Mouse (Mus musculus) ZHBTc4 (cell line): ENCODE results near the gene Srcap.
A peak's percentile ranks its signal among the peaks of the same experiment; 100 is the strongest.
"Not testable (repeated sequence)": the region's sequence is repeated elsewhere in the genome, so short reads cannot be mapped to it uniquely, and the experiment has no call there.

ENCODE experiments used
- DNase-seq: peaks from one replicate; pipeline ENCODE4 v3.0.0-alpha.2; 2011; ENCODE audit warnings: low read depth, low spot score

The Srcap gene

DNA sequence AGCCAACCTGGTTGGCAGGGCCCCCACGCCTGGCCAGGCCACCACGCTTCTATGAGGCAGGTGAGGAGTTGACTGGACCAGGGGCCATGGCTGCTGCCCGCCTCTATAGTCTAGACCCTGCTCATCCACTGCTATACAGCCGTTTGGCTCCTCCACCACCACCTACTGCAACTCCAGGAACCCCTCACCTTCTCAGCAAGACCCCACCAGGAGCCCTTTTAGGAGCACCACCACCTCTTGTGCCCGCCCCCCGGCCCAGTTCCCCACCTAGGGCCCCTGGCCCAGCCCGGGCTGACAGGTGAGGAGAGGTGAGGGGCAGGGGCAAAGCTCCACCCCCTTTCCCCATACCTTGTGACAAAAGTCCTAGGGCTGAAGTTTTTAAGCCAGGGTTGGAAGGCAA, 21.8 kb upstream of the Srcap start:
- no peak for DNase-seq

DNA sequence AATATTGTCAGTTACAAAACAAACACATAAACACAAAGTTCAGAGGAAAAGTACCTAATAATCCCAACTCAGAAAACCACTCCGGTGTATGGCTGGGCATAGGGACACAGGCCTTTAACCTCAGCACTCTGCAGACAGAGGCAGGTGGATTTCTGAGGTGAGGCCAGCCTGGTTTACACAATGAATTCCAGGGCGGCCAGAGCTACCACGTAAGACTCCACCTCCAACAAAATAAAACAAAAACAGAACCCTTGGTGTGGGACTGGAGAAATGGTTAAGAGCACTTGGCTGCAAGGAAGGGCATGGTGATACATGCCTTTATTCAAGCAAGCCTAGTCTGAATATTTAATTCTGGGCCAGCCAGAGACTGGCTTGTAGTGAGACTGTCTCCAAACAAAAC, 19.9 kb upstream of the Srcap start:
- no peak for DNase-seq

DNA sequence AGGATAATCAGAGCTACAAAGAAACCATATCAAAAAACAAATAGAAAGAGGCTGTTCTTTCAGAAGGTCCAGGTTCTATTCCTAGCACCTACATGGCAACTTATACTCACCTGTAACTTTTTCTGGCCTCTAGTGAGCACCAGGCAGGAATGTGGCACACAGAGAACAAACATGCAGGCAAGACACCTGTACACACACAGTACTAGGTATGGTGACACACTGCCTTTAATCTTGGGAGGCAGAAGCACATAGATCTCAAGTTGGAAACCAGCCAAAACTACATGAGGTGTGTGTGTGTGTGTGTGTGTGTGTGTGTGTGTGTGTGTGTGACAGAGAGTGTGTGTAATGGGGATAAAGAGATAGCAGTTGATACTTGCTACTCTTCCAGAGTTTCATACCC, 17.1 kb upstream of the Srcap start:
- no peak for DNase-seq

GRCm38 (mm10) chr7:127497382-127497781, 14.4 kb upstream of the Srcap start:
- DNase-seq, result no peak

DNA sequence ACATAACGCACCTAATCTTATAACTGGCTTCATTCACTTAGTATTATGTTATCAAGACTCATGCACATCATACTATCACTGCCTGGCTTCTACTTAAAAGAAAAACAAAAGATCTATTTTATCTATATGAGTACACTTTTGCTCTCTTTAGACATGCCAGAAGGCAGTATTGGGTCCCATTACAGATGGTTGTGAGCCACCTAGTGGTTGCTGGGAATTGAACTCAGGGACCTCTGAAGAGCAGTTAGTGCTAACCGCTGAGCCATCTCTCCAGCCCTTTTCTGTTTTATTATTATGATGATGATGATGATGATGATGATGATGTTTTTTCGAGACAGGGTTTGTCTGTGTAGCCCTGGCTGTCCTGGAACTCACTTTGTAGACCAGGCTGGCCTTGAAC, 13.4 kb upstream of the Srcap start:
- DNase-seq, result peak; percentile 61

DNA sequence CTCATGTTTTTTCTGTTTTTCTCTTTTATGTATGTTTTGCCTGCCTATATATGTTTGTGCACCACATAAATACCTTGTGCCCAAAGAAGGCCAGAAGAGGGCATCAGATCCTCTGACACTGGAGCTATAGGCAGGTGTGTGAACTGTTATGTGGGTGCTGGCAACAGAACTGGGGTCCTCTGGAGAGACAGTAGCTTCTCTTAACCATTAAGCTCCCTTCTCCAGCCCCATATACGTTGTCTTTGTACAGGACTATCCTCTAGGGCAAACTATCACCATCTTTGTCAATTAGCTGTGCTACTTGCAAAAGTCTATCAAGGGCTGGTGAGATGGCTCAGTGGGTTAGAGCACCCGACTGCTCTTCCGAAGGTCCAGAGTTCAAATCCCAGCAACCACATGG, 3.5 kb upstream of the Srcap start:
- no peak for DNase-seq

DNA sequence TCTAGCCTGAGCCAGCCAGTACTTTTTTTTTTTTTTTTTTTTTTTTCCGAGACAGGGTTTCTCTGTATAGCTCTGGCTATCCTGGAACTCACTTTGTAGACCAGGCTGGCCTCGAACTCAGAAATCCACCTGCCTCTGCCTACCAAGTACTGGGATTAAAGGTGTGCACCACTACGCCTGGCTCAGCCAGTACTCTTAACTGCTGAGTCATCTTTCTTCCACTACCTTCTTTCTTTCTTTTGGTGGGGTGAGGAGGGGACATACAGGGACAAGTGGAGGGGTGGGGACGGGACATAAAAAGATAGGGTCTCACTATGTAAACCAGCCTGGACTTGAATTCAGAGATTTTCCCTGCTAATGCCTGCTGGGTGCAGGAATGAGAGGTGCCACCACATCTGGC, 2.0 kb upstream of the Srcap start:
- not testable (repeated sequence) for DNase-seq

- peak; percentile 55 for DNase-seq
These were observed 542 bp upstream of the Srcap start for GRCm38 (mm10) chr7:127511241-127511640.

DNA sequence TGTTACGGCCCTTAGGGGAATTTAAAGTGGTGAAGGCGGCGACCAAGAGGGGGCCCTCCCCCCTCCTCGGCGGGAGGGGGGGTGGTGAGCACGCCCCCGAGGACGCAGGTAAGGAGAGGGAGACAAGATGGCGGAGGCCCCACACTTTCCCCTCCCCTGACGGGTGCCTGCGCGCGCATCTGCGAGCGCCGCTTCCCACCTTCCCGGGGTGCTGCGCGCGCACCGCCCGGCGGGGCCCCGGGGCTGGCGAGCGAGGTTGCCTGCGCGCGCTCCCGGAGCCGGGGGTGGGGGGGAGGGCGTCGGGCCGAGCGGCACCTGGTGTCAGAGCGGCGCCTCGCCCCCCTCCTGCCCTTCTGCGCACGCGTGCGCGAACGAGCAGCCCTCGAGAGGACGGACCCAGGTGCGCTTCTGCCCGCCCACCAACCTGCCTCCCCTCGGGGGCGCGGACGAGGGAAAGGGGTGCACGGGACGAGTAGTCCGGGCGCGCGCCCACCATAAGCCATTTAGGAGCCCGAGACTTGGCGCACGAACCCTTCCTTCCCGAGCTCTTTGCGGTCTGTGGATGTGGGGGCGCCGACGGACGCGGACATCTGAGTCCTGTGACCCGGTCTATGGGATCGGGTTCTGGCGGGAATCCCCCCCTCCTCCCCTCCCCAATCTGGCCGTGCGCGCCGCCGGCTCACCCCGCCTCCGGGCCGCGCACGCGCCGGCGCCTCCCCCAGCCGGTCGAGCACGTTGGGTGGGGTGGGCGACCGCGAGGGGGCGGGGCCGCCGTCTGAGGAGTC, 640 bp downstream of the Srcap start:
- DNase-seq, result peak; percentile 96

GRCm38 (mm10) chr7:127513016-127513390, 1.2 kb downstream of the Srcap start:
- no peak for DNase-seq

- DNase-seq, result peak; percentile 29
These were observed 2.0 kb downstream of the Srcap start for GRCm38 (mm10) chr7:127513781-127514180.

DNA sequence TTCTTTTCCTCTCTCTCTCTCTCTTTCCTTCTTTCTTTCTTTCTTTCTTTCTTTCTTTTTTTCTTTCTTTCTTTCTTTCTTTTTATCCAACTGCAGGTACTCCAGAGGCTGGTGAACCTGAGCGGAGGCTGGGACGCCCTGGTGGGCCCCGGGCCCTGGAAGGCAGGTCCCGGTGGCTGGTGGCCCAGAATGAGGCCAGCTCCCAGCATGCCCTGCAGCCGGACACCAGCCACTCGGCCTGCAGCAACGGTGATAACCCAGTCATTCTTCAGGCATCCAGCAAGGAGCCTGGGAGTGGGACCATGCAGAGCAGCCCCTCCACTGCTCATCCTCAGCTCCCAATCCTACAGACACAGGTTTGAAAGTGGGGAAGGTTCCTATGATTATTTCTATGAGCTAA, 4.1 kb downstream of the Srcap start:
- DNase-seq, result peak; percentile 19

GRCm38 (mm10) chr7:127516344-127516743, 4.6 kb downstream of the Srcap start:
- DNase-seq, result peak; percentile 82

DNA sequence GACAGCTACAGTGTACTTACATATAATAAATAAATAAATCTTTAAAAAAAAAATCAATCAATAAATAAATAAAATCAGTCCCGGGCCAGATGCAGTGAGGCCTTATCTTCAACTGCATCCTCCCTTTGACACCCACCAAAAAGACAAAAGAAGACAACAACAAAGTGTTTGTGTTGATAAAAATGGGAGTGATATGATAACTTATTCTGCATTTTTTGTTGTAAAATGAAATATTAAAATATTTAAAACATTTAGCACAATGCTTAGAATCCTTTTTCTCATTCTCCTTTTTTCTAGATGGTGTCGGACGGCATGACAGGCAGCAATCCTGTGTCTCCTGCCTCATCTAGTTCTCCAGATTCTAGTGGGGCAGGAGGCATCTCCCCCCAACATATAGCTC, 7.5 kb downstream of the Srcap start, which contains the start of gene Gm42715:
TSS of gene Gm42715 (plus strand) at position 301 of the 400 bp plus-strand sequence.
- DNase-seq, result no peak

GRCm38 (mm10) chr7:127541671-127542070, 29.9 kb downstream of the Srcap start:
- DNase-seq, result no peak

DNA sequence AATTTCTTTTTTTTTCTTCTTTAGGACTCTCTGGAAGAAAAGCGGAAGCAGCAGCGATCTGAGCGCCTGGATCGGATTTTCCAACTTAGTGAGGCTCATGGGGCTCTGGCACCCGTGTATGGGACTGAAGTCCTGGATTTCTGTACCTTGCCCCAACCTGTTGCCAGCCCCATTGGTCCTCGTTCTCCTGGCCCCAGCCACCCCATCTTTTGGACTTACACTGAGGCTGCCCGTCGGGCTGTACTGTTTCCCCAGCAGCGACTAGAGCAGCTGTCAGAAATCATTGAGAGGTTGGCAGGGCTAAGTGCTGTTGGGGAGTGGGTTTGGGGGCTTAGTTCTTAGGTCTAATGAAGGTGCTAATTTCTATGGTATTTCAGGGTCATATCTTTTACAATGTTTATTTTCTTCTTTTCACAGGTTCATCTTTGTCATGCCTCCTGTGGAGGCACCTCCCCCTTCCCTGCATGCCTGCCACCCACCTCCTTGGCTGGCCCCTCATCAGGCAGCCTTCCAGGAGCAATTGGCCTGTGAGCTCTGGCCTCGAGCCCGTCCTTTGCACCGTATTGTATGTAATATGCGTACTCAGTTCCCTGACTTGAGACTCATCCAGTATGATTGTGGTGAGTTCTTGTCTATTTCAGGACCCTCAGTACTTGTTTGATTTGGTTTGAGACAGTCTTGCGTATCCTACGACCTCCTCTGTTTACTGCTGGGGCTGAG, 37.5 kb downstream of the Srcap start:
- DNase-seq, result no peak

GRCm38 (mm10) chr7:127551558-127551957, 39.8 kb downstream of the Srcap start:
- no peak for DNase-seq

DNA sequence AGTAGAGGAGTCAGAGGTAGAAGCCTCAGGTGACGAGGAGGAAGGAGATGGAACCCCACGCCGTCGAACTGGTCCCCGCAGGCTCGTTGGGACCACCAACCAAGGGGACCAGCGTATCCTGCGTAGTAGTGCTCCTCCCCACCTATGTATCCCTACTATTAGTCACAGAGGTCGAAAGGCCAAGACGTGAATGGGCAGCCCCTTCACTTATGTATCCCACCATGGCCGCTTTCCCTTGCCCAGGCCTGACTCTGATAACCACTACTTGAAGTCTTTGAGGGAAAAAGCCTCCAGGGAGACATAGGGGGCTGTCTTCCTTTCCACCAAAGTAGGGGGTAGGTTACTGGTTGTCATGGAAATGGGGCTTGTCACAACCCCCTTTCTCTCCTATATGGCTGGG, 48.8 kb downstream of the Srcap start:
- peak; percentile 28 for DNase-seq

DNA sequence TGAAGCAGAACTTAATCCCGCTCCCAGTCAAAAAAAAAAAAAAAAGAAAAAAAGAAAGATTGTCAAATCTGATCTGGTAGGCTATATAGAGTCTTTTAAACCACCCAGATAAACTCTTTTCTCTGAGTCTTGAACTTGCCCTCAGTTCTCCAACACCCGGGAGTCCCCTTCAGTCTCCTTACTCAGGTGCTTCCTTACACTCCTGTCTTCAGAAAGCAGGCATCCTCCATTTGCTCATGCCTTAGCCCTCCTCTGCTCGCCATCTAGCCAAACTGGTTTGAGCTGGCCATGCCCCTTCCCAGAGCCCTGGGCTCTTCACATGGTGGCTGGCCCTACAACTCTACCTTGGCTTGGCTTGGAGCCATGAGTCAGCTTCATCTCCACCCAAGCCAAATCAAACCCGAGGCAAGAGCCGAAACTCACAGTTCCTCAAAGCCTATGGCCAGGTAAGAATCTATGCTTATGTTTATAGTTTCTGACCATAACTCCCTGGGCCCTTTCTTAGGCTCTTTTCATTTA, 49.6 kb downstream of the Srcap start, which contains the start of gene Tmem265:
TSS of gene Tmem265 (plus strand) at position 51 of the 519 bp plus-strand sequence.
- DNase-seq, result peak; percentile 14

DNA sequence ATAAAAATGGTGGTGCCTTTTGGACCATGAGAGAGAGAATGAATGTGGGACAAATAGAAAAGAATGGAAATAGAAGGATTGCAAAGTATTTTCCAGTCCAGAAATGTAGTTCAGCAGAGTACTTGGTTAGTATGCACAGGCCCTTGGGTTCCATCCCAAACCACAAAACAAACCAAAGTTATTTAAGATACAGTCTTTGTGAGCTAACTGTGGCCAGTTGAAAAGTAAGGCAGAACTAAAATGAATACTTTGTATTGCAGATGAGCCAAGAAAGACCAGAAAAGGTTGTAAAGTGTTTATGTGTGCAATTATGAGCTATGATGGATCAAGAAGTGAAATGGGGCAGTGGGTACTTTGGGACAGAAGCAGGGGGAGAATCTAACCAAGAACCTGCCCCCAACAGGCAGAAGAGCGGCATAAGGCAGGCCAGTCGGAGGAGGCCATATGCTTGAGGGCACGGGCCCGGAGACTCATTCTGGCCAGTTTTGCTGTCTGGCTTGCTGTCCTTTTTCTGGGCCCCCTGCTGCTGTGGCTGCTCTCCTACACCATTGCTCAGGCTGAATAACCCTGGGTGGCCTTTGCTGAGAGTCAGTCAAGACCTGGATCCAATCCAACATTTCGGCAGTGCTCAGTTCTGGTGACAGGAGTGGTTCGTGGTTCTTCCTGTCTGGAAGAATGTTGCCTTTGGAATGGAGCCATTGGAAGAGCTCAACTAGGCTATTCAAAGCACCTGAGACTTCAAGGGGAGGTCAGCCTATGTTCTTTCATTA, 52.8 kb downstream of the Srcap start:
- DNase-seq, result peak; percentile 26

- DNase-seq, result peak; percentile 99
These were observed 61.2 kb downstream of the Srcap start, which contains the start of gene Phkg2 for GRCm38 (mm10) chr7:127572895-127573471. Phkg2 (plus strand) TSS chr7:127573340.
